Mouse (Mus musculus) cerebellum, adult 9-10 months (tissue): ENCODE results near the gene Lsm11.

Experiments
- DNase-seq: peaks from one replicate; pipeline ENCODE4 v3.0.0; 2022

Lsm11 gene

DNA sequence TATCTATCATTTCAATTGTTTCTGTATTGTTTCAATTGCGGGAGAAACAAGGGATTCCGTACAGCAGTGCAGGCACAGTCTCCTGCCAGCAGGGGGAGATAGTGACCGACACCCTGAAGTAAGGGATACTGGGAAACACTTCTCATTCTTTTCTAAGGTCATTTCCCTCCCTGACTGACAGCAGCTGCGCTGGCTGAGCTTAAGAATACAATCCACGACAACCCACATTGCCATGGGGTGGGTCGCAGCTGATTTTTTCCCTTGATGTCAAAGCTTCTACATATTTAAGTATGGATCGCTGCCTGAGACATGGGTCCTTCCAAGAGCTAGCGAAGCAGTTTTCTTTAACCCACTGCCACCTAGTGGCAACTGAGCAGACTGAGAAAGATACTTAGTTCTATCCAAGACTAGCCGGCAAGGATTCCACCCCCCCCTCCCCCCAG lies 18.1 kb downstream of the Lsm11 start:
- peak; percentile 82 for DNase-seq

DNA sequence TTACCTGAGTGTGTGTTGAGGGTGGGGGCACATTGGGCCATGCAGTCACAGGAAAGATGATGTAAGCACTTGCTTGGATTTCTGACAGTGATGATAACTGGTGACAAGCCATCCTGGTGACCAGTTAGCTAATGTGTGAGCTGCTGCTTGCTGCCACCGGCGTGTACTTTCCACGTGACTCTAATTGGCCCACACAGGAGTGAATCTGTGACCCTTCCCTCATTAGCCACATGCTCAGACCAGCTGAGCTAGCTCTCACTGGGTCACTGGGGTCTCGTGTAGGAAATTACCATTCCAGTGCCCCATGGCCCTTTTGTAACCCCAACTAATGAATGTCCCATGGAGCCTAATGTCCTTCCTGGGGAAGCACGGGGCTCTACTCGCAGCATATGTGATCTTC lies 19.3 kb downstream of the Lsm11 start:
- DNase-seq: no peak

DNA sequence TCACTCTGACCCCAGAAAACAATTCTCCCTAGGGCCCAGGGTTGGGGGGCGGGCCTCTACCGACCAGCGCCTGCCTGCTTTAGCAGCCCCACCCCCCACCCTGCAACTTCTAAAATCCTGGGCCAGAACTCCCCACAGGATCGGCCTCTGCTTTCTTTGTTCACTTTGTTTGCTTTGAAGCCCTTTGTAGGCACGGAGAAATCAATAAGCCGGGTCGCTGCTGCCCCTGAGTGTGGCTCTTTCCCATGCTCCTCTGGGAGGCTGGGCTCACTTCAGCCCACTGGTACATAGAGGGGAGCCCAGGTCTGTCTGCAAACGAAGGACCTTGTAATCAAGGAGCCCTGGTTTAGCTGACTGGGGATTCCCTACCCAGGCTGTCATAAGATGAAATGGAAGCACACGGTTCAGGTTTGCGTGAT lies 23.2 kb downstream of the Lsm11 start:
- DNase-seq: no peak

DNA sequence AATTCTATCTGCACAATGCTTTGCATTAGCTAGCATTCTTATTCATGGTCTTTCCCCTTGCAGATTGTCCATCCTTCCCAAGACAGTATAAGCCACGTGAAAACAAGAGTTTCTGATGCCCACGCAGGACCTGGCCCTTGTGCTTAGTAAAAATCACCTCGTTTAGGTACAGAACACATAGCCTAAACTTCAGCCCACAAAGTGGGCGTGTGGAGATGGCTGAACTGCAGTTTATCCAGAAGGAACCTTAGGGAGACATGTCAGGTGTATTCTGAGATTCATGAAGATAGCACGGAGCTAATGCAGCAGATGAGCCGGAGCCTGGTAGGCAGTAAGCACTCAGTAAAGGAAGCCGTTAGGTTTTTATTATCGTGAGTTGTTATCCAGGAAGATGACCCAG lies 23.7 kb downstream of the Lsm11 start:
- DNase-seq: no peak

DNA sequence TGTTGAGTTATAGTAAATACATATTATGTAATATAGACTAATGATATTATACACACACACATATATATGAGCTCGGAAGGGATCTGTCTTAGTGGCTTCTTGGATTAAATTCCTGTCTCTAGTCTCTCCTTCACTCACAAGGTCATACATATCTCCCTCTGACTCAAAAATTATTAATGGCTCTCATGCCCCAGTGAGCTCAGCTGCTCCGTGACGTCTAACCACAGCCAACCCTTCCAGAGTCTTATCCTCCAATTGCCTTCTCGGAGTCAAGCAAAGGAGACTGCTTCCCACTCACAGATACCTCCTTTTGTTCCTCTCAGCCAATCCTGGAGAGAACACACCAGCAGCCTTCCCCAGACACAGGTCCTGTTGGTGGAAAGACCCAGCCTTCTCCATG lies 25.9 kb downstream of the Lsm11 start:
- no peak for DNase-seq

DNA sequence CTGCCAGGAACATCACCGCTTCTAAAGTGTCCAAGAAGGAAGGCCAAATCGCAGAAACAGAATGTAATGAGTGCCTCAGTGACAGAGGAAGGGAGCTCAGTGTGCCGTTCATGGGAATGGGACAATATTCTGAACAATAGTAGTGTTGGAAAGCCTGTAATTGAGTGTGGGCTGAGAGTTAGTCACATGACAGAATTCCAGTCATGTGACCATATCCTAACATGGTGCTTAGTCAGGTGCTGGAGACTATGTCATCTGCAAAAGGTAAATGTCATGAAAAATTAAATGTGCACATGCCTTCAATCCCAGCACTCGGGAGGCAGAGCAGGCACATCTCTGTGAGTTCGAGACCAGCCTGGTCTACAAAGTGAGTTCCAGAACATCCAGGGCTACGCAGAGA lies 26.7 kb downstream of the Lsm11 start:
- DNase-seq: no peak

DNA sequence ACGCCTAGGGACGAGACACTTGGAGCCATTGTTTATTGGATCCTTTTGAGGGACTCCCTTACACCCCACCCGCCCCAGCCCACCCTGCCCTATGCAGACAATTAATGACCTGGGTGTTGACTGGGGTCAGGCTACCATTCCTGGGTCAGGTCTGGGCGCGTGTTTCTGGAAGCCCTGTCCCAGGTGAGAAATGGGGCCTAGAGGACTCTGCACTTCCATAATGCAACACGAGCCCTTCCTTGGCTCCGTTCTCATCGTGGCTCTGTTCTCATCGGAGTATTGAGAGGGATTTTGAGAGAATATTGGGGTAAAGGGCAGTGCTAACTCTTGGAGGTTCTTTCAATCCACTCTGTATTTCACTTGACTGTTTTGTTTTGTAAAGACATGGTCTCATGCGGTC lies 28.5 kb downstream of the Lsm11 start:
- no peak for DNase-seq

DNA sequence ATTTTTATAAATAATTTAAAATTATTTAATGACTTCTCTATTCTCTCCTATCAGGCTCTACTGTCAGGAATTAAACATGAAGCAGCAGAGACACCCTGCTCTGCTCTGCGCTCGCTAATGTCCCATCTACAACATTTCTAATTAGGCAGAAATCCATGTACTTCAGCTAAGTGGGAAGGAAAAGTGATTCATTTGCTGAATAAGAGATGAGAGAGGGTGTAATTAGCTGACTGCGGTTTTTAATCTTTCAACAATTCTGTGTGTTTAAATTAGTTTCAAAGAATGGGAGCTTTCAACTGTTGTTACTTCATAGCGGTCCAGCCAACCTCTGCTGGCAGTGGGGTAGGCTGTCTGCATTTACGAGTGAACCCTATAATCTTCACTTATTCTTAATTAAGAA lies 34.0 kb downstream of the Lsm11 start:
- no peak for DNase-seq

DNA sequence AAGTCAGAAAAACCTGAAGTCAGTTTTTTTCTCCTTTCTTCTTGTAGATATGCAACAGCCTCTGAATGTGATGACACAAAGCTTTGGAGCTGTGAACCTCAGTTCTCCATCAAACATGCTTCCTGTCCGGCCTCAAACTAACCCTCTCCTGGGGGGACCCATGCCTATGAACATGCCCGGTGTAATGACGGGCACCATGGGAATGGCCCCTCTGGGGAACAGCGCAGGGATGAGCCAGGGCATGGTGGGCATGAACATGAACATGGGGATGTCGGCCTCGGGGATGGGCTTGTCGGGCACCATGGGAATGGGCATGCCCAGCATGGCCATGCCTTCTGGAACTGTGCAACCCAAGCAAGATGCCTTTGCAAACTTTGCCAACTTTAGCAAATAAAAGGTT lies 35.8 kb downstream of the Lsm11 start:
- DNase-seq: no peak

DNA sequence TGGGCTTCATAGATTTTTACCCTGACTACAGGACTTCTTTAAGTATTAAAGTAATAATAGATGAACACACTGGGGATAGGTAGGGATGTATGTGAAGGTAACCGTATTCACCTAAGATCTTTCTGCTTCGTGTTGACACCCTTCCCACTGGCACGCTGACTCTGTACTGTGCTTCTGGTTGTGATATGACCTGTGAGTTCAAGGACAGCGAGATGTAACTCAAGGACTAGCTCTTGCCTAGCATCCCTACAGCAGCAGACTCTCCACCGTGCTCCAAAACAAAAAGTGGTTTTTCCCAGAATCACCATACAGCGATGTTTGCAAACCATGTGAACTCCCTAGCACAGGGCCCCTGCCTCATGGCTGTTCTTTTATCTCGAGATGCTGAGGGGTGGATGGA lies 36.7 kb downstream of the Lsm11 start:
- no peak for DNase-seq

DNA sequence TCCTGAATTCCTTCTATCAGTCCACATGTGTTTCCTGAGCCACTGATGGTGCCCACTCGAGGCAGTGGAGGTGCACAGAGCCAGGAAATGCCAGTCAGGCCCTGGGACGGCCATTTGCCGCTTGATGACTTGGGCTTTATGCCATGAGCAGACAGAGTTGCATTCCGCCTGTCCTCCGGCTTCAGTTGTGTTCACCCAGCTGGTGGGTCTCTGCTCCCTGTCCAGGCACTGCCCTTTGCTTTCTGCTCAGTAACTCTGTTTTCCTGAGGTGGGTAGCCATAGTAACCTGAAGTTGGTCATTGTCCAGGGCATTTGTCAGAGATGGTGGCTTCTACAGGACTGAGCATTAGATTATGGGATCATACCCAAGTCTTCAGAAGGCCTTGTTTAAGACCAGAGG lies 37.4 kb downstream of the Lsm11 start:
- DNase-seq: no peak

DNA sequence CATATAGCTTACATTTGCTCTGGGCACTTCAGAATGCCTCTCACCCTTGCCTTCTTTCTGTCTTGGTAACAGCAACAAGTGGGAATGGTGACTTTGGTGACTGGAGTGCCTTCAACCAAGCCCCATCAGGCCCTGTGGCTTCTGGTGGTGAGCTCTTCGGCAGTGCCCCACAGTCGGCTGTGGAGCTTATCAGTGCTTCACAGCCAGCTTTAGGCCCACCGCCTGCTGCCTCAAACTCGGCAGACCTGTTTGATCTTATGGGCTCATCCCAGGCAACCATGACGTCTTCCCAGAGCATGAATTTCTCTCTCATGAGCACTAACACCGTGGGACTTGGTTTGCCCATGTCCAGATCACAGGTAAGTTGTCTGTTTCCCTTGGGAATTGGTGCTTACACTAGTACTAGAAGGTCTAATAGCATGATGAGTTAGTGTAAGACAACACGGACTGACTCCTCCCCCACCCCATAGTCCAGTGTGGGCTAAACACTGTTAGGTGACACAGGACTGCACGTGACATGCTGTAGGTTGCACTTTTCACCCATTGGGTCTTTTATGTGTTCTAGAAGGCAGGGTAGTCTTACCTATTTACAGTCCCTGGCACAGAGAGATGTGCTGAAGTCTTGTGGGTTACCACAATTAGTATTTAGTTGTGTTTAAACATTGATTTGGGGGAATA lies 38.5 kb downstream of the Lsm11 start:
- DNase-seq: no peak

DNA sequence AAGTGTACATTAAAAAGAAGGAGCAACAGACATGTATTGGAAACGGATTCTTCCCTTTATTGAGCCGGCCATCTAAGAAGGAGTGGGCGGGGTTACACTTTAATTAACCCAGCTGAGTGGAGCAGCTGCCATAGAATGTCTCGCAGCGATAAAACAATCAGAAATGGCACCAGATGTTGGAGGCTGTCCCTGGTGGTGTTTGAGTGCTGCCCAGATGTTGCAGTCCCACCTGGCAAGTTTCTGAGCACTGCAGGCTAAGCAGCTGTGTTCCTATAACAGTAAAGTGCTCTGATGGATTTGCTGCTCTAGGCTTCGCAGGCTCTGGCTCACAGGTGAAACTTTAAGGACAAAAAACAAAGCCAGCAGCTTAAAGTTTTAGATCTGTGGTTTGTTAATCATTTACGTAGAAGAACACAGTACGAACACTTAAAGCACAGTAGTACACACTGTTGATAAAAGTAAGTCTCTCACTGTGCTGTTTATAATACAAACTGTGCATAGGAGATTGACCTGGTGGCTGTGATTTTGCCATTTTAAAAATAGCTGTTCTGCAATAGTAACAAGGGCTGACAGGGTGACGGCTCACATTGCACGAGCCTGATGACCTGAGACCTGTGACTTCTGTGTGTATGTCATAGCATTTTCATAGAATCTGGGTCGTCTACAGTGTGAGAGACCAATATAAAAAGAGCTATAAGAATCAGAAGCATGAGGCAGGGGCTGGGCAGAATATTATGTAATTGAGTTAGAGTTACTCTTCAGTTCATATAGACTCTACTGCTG lies 44.3 kb downstream of the Lsm11 start:
- no peak for DNase-seq

DNA sequence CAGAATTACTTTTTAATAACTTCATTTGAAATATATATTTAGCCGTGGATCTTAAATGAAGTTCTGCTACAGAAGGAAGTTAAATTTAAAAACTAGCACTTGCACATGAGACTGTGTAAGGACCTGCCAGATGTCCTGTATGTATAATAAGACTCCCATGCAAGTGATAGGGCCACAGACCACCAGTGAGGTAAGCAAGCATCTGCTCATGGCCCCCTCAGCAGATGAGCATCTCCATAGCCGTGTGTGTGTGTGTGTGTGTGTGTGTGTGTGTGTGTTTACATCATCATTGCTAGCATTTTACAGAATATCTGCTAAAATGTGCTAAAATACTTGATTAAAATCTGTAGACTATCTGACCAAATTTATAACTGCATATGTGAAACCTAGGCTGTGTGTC lies 47.3 kb downstream of the Lsm11 start:
- no peak for DNase-seq

DNA sequence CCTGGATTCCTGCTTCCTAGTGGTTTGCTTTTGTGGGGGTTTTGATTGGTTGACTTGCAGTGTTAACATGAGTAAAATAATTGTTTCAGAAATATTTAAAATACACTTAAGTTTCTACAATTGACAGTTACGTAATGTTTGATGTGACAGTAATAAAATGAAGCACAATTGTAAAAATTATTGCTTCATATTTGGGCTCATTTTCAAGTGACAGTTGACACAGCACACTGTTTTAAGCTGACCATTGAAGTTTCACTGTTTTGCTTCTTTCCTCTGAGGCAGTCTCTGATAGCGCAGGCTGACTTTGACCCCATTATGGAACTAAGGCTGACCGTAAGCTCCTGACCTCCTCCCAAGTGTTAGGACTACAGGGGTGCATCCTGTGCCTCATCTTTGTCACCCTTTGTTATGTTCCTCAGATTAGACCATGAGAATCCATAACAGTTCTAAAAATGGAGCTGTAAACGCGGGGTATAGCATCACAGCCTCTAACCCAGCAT lies 51.8 kb downstream of the Lsm11 start:
- DNase-seq: no peak

DNA sequence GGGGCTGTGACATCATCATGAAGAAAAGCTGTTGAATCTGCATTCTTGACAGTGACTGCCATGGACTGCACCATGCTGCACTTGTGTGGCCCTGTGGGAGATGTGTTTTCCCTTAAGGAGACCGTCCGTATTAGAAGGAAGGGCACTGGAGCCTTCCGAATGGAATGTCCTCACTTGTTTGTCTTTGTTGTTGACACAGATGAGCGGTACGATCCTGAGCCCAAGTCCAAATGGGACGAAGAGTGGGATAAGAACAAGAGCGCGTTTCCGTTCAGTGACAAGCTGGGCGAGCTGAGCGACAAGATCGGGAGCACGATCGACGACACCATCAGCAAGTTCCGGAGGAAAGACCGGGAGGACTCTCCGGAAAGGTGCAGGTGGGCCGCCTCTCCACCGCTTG lies 54.3 kb downstream of the Lsm11 start:
- no peak for DNase-seq

DNA sequence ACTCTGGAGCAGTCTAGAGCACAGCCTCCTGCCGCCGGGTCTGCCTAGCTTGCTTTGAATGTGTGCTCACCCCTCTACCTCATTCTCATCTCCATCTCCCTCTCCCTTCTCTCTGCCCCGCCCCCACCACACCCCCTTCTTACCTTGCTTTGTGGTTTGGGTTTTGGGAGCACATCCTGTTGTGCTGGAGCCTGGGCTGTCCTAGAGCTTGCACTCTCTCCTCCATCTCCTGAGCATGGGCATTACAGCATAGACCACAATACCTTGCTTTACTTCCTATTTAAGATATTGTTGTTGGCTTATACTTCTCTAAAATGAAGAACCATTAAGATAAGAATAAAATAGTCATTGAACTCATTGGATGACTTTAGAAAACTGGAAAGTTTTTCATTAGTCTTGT lies 54.8 kb downstream of the Lsm11 start:
- no peak for DNase-seq

DNA sequence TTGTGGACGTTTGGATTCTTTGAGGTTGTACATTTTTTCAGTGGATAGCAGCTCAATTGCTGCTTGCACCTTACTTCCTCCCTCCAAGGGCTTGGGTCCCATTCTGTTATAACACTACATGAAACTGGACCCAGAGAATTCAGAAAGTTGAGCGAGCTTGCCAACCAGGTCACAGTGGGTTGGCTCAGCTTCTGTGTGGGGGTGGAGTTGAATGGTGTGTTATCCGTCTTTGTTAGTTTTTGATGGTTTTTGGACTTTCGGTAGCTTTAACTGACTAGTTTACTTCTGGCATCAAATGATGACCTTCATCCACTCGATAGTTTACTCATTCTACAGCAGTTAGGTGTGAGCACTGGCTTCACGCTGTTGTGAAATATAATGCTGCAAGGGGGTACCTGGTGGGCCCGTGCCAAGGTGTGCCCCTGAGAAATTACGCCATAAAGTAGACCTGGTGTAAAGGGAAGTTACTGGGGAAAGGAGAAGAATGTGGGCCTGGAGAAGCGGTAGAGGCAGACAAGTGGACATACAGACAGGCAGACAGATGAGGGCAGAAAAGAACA lies 56.2 kb downstream of the Lsm11 start:
- no peak for DNase-seq

DNA sequence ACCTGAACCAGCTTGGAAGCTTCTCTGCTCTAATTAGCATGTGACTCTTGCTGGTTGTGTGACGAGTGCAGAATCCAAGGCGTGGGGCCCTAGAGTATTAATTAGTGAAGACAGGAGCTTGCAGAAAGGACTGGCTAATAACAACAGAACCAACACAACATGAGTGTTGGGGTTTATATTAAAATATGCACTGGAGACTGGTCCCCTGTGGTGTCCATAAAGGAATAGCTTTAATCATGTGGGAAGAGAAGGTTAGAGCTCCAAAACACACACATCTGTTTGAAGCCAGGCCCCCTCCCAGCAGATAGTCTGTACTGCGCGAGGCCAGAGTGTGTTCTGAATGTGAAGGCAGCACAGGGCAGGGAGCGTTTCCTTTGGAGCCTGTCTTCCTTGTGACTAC lies 58.1 kb downstream of the Lsm11 start:
- no peak for DNase-seq

DNA sequence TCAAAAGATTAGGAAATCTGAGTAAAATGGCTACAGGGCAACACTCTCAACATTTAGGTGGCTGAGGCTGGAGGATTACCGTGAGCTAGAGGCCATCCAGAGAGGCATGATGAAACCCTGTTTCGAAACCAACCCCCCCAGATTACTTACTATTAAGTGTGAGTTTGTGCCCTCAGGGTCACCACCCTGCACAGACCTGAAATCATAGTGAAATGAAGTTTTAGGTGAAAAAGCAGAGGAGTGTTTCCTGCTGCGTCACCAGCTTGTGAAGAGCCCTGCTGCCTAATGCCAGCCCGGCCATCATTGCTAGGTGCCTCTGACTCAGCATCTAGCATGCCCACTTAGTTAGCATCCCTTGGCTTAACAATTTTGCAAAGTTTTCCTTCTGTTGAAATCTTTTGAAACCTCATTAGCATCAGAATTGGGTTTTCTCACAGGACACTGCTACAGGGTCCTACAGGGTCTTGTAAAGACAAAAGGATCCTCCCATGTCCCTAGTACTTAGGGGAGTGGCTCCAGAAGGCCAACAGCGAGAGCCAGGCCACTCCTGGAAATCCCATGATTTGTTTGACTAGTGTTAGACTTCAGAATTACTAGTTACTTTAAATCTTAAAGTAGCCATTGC lies 59.0 kb downstream of the Lsm11 start:
- no peak for DNase-seq

DNA sequence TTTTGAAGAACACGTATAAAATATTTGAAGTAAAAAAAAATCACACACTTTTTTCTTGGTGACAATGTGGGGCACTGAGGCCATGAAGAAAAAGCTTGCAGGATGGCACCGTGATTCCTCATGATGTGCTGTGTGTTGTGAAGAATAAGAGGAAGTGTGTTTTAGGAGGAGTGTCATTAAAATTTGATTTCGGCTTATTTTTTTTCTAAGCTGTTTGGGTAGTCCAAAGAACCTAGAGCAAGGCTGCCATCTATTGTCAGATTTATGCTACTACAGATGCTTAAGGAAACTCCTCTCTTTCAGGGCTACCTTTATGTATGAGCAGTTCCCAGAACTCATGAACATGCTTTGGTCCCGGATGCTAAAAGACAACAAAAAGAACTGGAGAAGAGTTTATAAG lies 60.7 kb downstream of the Lsm11 start:
- peak; percentile 57 for DNase-seq

DNA sequence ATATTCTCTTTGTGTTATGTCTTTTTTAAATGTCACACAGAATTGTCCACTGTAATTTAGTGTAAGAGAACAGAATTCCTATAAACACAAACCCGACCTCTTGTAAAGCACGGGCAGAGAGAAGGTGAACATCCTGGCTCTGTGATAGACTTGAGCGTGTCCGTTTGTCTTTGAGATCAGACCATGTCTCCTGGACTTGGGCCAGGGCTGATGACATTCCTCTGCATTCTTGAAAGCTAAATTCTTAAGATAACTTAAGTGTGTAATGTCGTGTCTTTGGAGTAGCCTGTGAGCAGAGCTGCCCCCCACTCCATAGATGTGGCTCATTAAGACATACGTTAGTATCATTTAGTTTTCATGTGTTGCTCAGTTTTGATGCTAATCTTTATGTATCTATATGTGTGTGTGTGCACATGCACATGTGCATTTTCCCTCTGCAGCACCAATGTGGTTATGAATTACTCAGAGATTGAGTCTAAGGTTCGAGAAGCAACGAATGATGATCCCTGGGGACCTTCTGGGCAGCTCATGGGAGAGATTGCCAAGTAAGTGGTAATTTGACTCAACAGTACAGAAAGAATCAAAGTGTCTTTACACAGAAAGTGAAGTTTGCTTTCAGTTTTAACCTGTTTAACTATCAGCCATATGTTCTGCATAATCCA lies 61.3 kb downstream of the Lsm11 start:
- DNase-seq: no peak

DNA sequence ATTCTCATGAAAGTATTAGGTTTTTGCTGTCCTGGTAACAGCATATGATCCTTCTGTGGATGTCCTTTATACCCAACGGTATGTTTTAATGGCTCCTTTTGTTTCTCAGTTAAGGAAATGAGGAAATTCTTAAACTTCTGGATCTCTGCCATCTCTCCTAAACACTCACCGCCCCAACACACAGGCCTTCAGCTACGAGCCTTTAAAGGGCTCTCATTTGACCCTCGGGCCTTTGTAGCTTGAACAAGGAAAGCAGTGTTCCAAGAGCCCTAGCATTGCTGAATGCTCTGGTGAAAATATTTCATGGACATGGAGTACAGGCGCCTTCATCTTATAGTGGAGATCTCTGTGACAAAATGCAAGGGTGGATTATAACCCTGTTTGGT lies 63.1 kb downstream of the Lsm11 start:
- no peak for DNase-seq
